Mouse (Mus musculus) C2C12 (cell line): ENCODE measurements at regions not wholly inside any gene's neighbourhood (a gene's known extent, or its start where the extent isn't known, plus 50 kb on each side); places are given as distances from the start of the nearest gene placed in this dataset.

ENCODE experiments used
- H3K27me3 ChIP-seq: one replicate; pipeline ENCODE4 v1.6.1; 2011; ENCODE audit not compliant: control insufficient read depth, insufficient read depth, insufficient read length
- H3K36me3 ChIP-seq: one replicate; pipeline ENCODE4 v1.6.1; 2011; ENCODE audit not compliant: control insufficient read depth, insufficient read depth
- H3K4me3 ChIP-seq: one replicate; pipeline ENCODE4 v1.5.1; 2011; ENCODE audit warnings: mild to moderate bottlenecking, control low read depth; ENCODE audit not compliant: poor library complexity, insufficient read depth, severe bottlenecking
- H3K79me2 ChIP-seq: one replicate; pipeline ENCODE4 v1.6.1; 2011; ENCODE audit not compliant: control insufficient read depth, insufficient read depth
- H3K79me3 ChIP-seq: one replicate; pipeline ENCODE4 v1.6.1; 2011; ENCODE audit warnings: low read depth, control low read depth
- H3ac ChIP-seq: one replicate; pipeline ENCODE3; 2011; ENCODE audit warnings: low read depth; ENCODE audit not compliant: control insufficient read depth, insufficient read length
- CEBPB ChIP-seq: IDR thresholded peaks from one replicate; pipeline ENCODE4 v1.6.1; 2011; ENCODE audit warnings: low read depth, mild to moderate bottlenecking, control low read depth, moderate library complexity
- CTCF ChIP-seq: IDR thresholded peaks from one replicate; pipeline ENCODE4 v1.5.1; 2011; ENCODE audit not compliant: control insufficient read depth, insufficient read depth, insufficient read length
- FOSL1 ChIP-seq: IDR thresholded peaks from one replicate; pipeline ENCODE4 v1.8.0; 2011; ENCODE audit warnings: mild to moderate bottlenecking, low read length; ENCODE audit not compliant: poor library complexity, insufficient read depth, severe bottlenecking
- MAX ChIP-seq: IDR thresholded peaks from one replicate; pipeline ENCODE4 v1.6.1; 2011; ENCODE audit warnings: mild to moderate bottlenecking, control low read depth
- MYOD1 ChIP-seq: IDR thresholded peaks from one replicate; pipeline ENCODE4 v1.6.1; 2011; ENCODE audit warnings: low read depth; ENCODE audit not compliant: control insufficient read depth, insufficient read length
- MYOG ChIP-seq: IDR thresholded peaks from one replicate; pipeline ENCODE4 v1.6.1; 2011; ENCODE audit not compliant: control insufficient read depth, insufficient read length; ENCODE audit errors: extremely low read depth
- USF1 ChIP-seq: IDR thresholded peaks from one replicate; pipeline ENCODE4 v1.6.1; 2011; ENCODE audit warnings: low read depth, mild to moderate bottlenecking, control low read depth, moderate library complexity

DNA sequence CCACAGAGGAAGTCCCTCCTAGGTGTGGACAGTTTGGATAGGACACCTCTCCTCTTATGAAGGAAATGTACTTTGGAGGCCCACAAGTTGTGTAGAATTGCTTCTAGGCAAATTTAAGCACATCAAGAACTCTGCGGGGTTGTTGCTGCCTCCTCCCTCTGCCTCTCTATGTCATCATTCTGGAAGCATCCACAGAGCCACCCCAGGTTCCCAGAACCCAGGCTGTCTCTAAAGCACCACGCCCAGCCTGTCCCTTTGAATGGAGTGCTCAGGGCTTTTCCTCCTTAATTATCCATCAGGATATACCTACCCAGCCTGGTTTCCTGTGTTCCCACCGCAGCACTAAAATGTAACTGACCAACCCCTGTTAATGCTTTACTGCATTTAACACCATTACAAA lies 195.4 kb downstream of the Calcrl start:
- Histone ChIP-seq H3ac (no peak overlapping the region), H3K79me2 (no peaks in the 10 kb centered on the region), H3K79me3 (no peaks in the 10 kb centered on the region), H3K36me3 (no peaks in the 10 kb centered on the region), H3K27me3 (no peaks in the 10 kb centered on the region), H3K4me3 (no peak overlapping the region)
- TF ChIP-seq MYOG (no peak), CTCF (no peak), FOSL1 (no peak), MYOD1 (no peak), MAX (no peak), CEBPB (no peak), USF1 (no peak)

DNA sequence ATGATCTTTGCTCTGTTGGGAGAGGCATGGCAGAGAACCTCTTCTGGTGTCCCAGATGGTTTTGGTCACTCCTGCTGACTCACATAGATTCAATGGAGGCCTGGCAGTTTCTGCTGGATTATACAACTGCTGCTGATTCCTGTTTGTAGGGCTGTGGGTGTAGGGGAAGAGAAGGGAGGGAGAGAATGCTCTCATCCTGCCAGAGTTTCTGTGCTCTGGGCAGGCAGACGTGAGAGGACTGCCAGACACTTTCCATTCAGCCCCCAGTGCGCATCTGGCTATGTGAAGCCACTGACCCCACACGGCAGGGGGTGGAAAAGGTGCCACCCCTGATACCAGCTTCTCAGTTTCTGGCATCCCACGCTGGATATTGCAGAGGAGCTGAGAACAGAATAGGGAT lies 189.6 kb downstream of the Calcrl start:
- Histone ChIP-seq H3K79me2 (no peaks in the 10 kb centered on the region), H3K4me3 (no peak overlapping the region), H3ac (no peak overlapping the region), H3K79me3 (no peaks in the 10 kb centered on the region), H3K27me3 (no peaks in the 10 kb centered on the region), H3K36me3 (no peaks in the 10 kb centered on the region)
- TF ChIP-seq MYOG (no peak), USF1 (no peak), MAX (no peak), FOSL1 (no peak), CEBPB (no peak), CTCF (no peak), MYOD1 (no peak)

DNA sequence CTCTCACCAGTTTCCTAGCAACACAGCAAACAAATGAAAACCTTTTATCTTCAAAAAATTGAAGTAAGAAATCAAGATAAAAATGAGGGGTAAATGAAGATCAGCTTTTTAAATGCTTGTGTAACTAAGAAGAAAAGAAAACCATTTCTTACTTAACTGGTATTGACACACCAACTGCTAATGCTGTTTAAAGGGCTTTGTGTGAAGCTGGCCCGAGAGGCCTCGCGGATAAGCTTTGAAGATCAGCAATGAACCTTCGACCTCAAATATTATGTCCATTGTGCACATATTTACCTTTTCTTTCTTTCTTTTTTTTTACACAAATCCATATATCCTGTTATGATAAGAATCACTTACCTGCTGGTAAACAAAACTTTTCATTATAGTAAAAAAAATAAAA lies 184.0 kb downstream of the Calcrl start:
- no peaks in the 10 kb centered on the region for H3K36me3 ChIP-seq
- no peaks in the 10 kb centered on the region for H3K79me2 ChIP-seq
- H3K27me3 ChIP-seq: no peaks in the 10 kb centered on the region
- H3K4me3 ChIP-seq: no peak overlapping the region
- TF ChIP-seq MAX (no peak), CEBPB (no peak), USF1 (no peak), CTCF (no peak), MYOG (no peak), MYOD1 (no peak), FOSL1 (no peak)
- H3K79me3 ChIP-seq: no peaks in the 10 kb centered on the region
- H3ac ChIP-seq: no peak overlapping the region

DNA sequence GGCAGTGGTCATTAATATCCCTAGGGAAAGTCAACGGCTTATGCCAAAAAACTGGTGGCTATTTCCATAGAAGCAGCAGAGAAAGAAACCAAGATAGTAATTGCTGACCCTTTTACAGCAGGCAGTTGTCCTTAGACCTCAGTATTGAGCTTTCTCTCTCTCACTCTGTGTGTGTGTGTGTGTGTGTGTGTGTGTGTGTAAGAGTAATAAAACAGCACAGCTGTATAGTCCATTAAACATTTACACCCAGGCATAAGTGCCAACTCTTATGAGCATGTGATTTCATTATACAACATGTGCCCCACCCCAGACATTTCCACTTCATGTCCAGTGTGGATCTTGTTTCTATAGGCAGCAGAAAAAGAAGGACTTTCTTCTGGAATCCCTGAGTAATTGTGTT lies 183.2 kb downstream of the Calcrl start:
- TF ChIP-seq CEBPB: no peak
- TF ChIP-seq MYOD1: no peak
- no peak for TF ChIP-seq MAX
- no peaks in the 10 kb centered on the region for H3K79me2 ChIP-seq
- H3K27me3 ChIP-seq: no peaks in the 10 kb centered on the region
- no peaks in the 10 kb centered on the region for H3K79me3 ChIP-seq
- H3K36me3 ChIP-seq: no peaks in the 10 kb centered on the region
- no peak overlapping the region for H3K4me3 ChIP-seq
- H3ac ChIP-seq: no peak overlapping the region

DNA sequence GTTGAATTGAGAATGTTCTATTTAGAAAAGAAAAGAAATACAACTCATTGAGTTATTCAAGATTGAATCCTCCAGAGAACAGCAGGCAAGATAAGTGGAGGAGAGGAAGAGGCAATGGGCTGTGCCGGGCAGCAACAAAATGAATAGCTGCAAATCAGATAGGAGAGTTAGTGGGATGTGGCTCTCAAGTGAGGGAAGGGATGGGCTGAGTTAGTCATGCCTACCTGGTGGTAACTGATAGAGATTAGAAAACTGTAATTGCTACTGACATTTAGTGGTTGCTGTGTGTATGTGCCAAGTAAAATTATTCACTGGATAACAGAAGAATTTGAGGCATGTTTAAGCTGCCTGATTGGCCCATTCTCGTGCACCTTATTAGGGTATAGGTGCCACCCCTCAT lies 179.3 kb downstream of the Calcrl start:
- H3K27me3 ChIP-seq: no peaks in the 10 kb centered on the region
- H3K79me2 ChIP-seq: no peaks in the 10 kb centered on the region
- no peak overlapping the region for H3ac ChIP-seq
- TF ChIP-seq MYOG (no peak), FOSL1 (no peak), MYOD1 (no peak), USF1 (no peak), MAX (no peak), CEBPB (no peak), CTCF (no peak)
- no peaks in the 10 kb centered on the region for H3K36me3 ChIP-seq
- no peak overlapping the region for H3K4me3 ChIP-seq
- no peaks in the 10 kb centered on the region for H3K79me3 ChIP-seq

GRCm38 (mm10) chr2:84246562-84246961 lies 178.6 kb downstream of the Calcrl start:
- Histone ChIP-seq H3K79me2 (no peaks in the 10 kb centered on the region), H3K27me3 (no peaks in the 10 kb centered on the region), H3ac (no peak overlapping the region), H3K79me3 (no peaks in the 10 kb centered on the region), H3K4me3 (no peak overlapping the region), H3K36me3 (no peaks in the 10 kb centered on the region)
- TF ChIP-seq MYOD1: no peak
- TF ChIP-seq CTCF: no peak
- TF ChIP-seq MAX: no peak
- no peak for TF ChIP-seq FOSL1
- no peak for TF ChIP-seq MYOG
